Mouse (Mus musculus) liver, postnatal 0 days (tissue): Measurements from ENCODE around the gene Ccdc73.

Experiments
- CTCF ChIP-seq: sonication (generic); IDR thresholded peaks from 2 replicates; pipeline ENCODE4 v1.5.1; 2016; ENCODE audit warnings: antibody characterized with exemption, low read depth
- EP300 ChIP-seq: IDR thresholded peaks from 2 replicates; pipeline ENCODE4 v1.6.1; 2016; ENCODE audit warnings: antibody characterized with exemption, low read depth, mild to moderate bottlenecking

GRCm38 (mm10) chr2:104869101-104869500 is 1.5 kb downstream of the Ccdc73 start:
- TF ChIP-seq CTCF (no peak), EP300 (no peak)
